Mouse (Mus musculus) brain, embryonic 14.5 days (tissue): ENCODE measurements around the gene Secisbp2.

ENCODE experiments used
- CTCF ChIP-seq: fragments of 200-500 bp; IDR thresholded peaks from 2 replicates; pipeline ENCODE4 v1.5.1; 2012; ENCODE audit warnings: inconsistent platforms, mild to moderate bottlenecking, moderate library complexity, borderline replicate concordance; ENCODE audit not compliant: insufficient read depth, insufficient read length; ENCODE audit errors: extremely low read depth
- POLR2A ChIP-seq: fragments of 200-500 bp; IDR thresholded peaks from 2 replicates; pipeline ENCODE4 v1.6.1; 2012; ENCODE audit warnings: mild to moderate bottlenecking, inconsistent platforms, borderline replicate concordance; ENCODE audit not compliant: poor library complexity, insufficient read depth, insufficient read length, severe bottlenecking; ENCODE audit errors: extremely low read depth

- TF ChIP-seq CTCF (no peak), POLR2A (no peak)
Measured at GRCm38 (mm10) chr13:51603894-51604244, 47.6 kb upstream of the Secisbp2 start.
